Mouse (Mus musculus): ENCODE data around the gene Kif2a. TPM values are rescaled to one million over a fixed set of nuclear protein-coding genes. Genes with fewer than 3 reads are reported as not detected.

The Kif2a gene
- total and polyA plus RNA-seq, 3 experiments: 4.3 to 37.6 (median 27.0) TPM

GRCm38 (mm10) chr13:106918322-106919050 is 103.4 kb downstream of the Kif2a start:
- 48% methylated on average over 7 of the region's 7 CpGs for WGBS
- H3K4me1 ChIP-seq (ENCODE audit: control insufficient read depth, insufficient read depth, low read length): no peaks in the 10 kb centered on the region
- TF ChIP-seq EP300 (IDR thresholded peaks at IDR 0.05; ENCODE audit: insufficient read depth, low read depth, low read length) (no peak), CTCF (IDR thresholded peaks at IDR 0.05) (peak; percentile 81)
- H3K27ac ChIP-seq: no peak overlapping the region
- DNase-seq: no peak
- no peak overlapping the region for H3K9ac ChIP-seq (ENCODE audit: low read depth, low read length)
- H3K79me2 ChIP-seq (replicated peaks; ENCODE audit: control insufficient read depth, insufficient read depth, low read length): no peaks in the 10 kb centered on the region
- intact Hi-C loops (cut with DNase I): loop anchor here (5.0 kb wide), 2 partner anchors 36 to 196 kb away; no protein-coding TSS in a partner anchor
- no peak overlapping the region for H3K4me3 ChIP-seq
- no peaks in the 10 kb centered on the region for H3K36me3 ChIP-seq (ENCODE audit: control insufficient read depth, insufficient read depth, low read length)
- H3K27me3 ChIP-seq (ENCODE audit: control insufficient read depth, insufficient read depth, low read length): no peaks in the 10 kb centered on the region

DNA sequence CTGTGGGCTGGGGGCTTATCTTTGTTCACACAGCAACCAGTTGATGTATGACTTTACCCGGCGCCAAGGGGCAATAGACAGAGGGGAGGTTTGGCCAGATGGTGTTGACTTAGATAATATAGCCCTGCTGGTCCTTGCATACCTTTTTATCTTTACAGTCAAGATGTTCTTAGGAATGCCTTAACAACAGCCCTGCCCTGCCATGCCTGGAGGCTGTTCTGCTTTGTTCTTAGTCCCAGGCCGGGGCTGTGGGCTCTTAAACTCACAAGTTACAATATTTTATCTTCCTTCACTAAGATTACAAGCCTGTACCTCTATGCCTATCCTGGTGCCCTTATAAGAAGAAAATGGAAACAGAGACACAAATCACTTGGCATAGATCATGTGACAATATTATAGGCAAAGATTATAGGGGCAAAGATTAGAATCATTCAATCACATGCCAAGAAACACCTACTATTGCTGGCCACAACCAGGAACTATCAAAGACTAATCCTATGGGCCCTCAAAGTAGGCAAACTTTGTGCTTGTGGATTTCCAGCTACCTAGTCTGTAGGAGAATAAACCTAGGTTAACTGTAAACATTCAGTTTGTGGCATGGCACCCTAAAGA is 108.7 kb downstream of the Kif2a start:
- 73% methylated on average over 3 of the region's 3 CpGs for WGBS
- Histone ChIP-seq H3K9ac (ENCODE audit: low read depth, low read length) (no peak overlapping the region), H3K4me1 (ENCODE audit: control insufficient read depth, insufficient read depth, low read length) (no peaks in the 10 kb centered on the region), H3K79me2 (replicated peaks; ENCODE audit: control insufficient read depth, insufficient read depth, low read length) (no peaks in the 10 kb centered on the region), H3K4me3 (no peak overlapping the region), H3K27me3 (ENCODE audit: control insufficient read depth, insufficient read depth, low read length) (no peaks in the 10 kb centered on the region), H3K36me3 (ENCODE audit: control insufficient read depth, insufficient read depth, low read length) (no peaks in the 10 kb centered on the region), H3K27ac (no peak overlapping the region)
- DNase-seq: no peak
- intact Hi-C loops (cut with DNase I): no loop called here
- TF ChIP-seq CTCF (IDR thresholded peaks at IDR 0.05): no peak

GRCm38 (mm10) chr13:106910096-106910495 is 111.8 kb downstream of the Kif2a start:
- Histone ChIP-seq H3K27ac (no peak overlapping the region), H3K27me3 (ENCODE audit: control insufficient read depth, insufficient read depth, low read length) (no peaks in the 10 kb centered on the region), H3K4me3 (no peak overlapping the region), H3K79me2 (replicated peaks; ENCODE audit: control insufficient read depth, insufficient read depth, low read length) (no peaks in the 10 kb centered on the region), H3K9ac (ENCODE audit: low read depth, low read length) (no peak overlapping the region), H3K4me1 (ENCODE audit: control insufficient read depth, insufficient read depth, low read length) (no peaks in the 10 kb centered on the region), H3K36me3 (ENCODE audit: control insufficient read depth, insufficient read depth, low read length) (no peaks in the 10 kb centered on the region)
- intact Hi-C loops (cut with DNase I): no loop called here
- DNase-seq: no peak
- TF ChIP-seq POLR2A (IDR thresholded peaks at IDR 0.05; ENCODE audit: insufficient read depth, low read depth, low read length) (no peak), CTCF (IDR thresholded peaks at IDR 0.05) (no peak), EP300 (IDR thresholded peaks at IDR 0.05; ENCODE audit: insufficient read depth, low read depth, low read length) (no peak)
- 92% methylated on average over 10 of the region's 10 CpGs for WGBS

Other genes starting within 250 kb of the Kif2a start
- 10 to 100 TPM; 21.3 to 27.3 TPM for gene Ipo11, start 85.2 kb downstream of the Kif2a start, total RNA-seq (2021)
- 15.7 and 19.6 TPM in 2 replicates for gene Ipo11, start 85.2 kb downstream of the Kif2a start, polyA plus RNA-seq (2012; rRNA removed)
- gene Dimt1, start 75.0 kb downstream of the Kif2a start, total RNA-seq (2021): 1 to 10 TPM; 6.3 to 7.8 TPM
- 5.0 and 7.7 TPM in 2 replicates for gene Dimt1, start 75.0 kb downstream of the Kif2a start, polyA plus RNA-seq (2012; rRNA removed)